Mouse (Mus musculus) ES-Bruce4 (cell line): ENCODE results near the gene Naa15. TPM values are rescaled to one million over a fixed set of nuclear protein-coding genes. Genes with fewer than 3 reads are reported as not detected.

Experiments used
- H3K27ac ChIP-seq: 2 replicates; pipeline ENCODE4 v1.5.1; 2012; ENCODE audit warnings: low read length, inconsistent platforms; ENCODE audit not compliant: insufficient read depth
- H3K27me3 ChIP-seq: 2 replicates; pipeline ENCODE4 v1.6.1; 2012; ENCODE audit warnings: mild to moderate bottlenecking, low read length, inconsistent platforms; ENCODE audit not compliant: control insufficient read depth, poor library complexity, insufficient read depth, severe bottlenecking
- H3K36me3 ChIP-seq: 2 replicates; pipeline ENCODE4 v1.6.1; 2012; ENCODE audit warnings: inconsistent platforms, mild to moderate bottlenecking, low read length, moderate library complexity; ENCODE audit not compliant: control insufficient read depth, poor library complexity, insufficient read depth, severe bottlenecking
- H3K4me1 ChIP-seq: one replicate; pipeline ENCODE4 v1.8.1; 2011; ENCODE audit warnings: low read length; ENCODE audit not compliant: control insufficient read depth, insufficient read depth
- H3K4me3 ChIP-seq: 2 replicates; pipeline ENCODE4 v1.5.1; 2011; ENCODE audit warnings: low read depth, mild to moderate bottlenecking, low read length
- H3K9ac ChIP-seq: 2 replicates; pipeline ENCODE4 v1.6.1; 2012; ENCODE audit warnings: low read depth, mild to moderate bottlenecking, inconsistent platforms; ENCODE audit not compliant: poor library complexity, severe bottlenecking
- H3K9me3 ChIP-seq: replicated peaks from 2 replicates; pipeline ENCODE4 v1.6.1; 2012; ENCODE audit warnings: mild to moderate bottlenecking, low read length, inconsistent platforms; ENCODE audit not compliant: control insufficient read depth, poor library complexity, insufficient read depth, severe bottlenecking
- CTCF ChIP-seq: IDR thresholded peaks from one replicate; pipeline ENCODE4 v1.8.1; 2011; ENCODE audit warnings: low read depth, low read length
- EP300 ChIP-seq: IDR thresholded peaks from 2 replicates; pipeline ENCODE4 v1.6.1; 2011; ENCODE audit warnings: low read depth, low read length; ENCODE audit not compliant: insufficient read depth
- POLR2A ChIP-seq: IDR thresholded peaks from one replicate; pipeline ENCODE4 v1.8.1; 2011; ENCODE audit warnings: low read length; ENCODE audit not compliant: insufficient read depth
- polyA plus RNA-seq: library from polyadenylated mRNA; stranded (reverse); fragments of >200 nt; gene quantifications from 2 replicates; pipeline ENCODE4 v1.2.4, GENCODE M21; 2011; ENCODE audit warnings: low read depth; ENCODE audit not compliant: missing spikeins, insufficient read depth, insufficient read length

The Naa15 gene
- polyA plus RNA-seq, 1 experiment = 197 TPM

GRCm38 (mm10) chr3:51481881-51482280 lies 66.9 kb downstream of the Naa15 start:
- Histone ChIP-seq H3K9me3 (no peaks in the 10 kb centered on the region), H3K4me3 (no peak overlapping the region), H3K4me1 (no peaks in the 10 kb centered on the region), H3K36me3 (no peaks in the 10 kb centered on the region), H3K27ac (no peak overlapping the region), H3K27me3 (no peaks in the 10 kb centered on the region), H3K9ac (no peak overlapping the region)
- no peak for TF ChIP-seq EP300
- no peak for TF ChIP-seq POLR2A
- no peak for TF ChIP-seq CTCF

- Histone ChIP-seq H3K9me3 (no peaks in the 10 kb centered on the region), H3K4me3 (no peak overlapping the region), H3K36me3 (no peaks in the 10 kb centered on the region), H3K27ac (no peak overlapping the region), H3K9ac (peak overlapping the region; percentile 76), H3K4me1 (no peaks in the 10 kb centered on the region), H3K27me3 (no peaks in the 10 kb centered on the region)
- TF ChIP-seq EP300 = no peak
- TF ChIP-seq POLR2A = no peak
- TF ChIP-seq CTCF = no peak
Measured at GRCm38 (mm10) chr3:51482781-51483180, 67.8 kb downstream of the Naa15 start.

- no peaks in the 10 kb centered on the region for H3K9me3 ChIP-seq
- H3K4me3 ChIP-seq = peak within 1 kb of the TSS; percentile 84
- TF ChIP-seq POLR2A = peak; percentile 93
- no peak for TF ChIP-seq CTCF
- 0 out of 2 replicates have a peak, but pooled peaks have one; percentile 69 for TF ChIP-seq EP300
- no peaks in the 10 kb centered on the region for H3K36me3 ChIP-seq
- no peaks in the 10 kb centered on the region for H3K4me1 ChIP-seq
- peak within 1 kb of the TSS; percentile 76 for H3K9ac ChIP-seq
- no peaks in the 10 kb centered on the region for H3K27me3 ChIP-seq
- H3K27ac ChIP-seq = peak within 1 kb of the TSS; percentile 31; the same call in 1 of the 2 replicates
Measured at GRCm38 (mm10) chr3:51483741-51484359, 68.9 kb downstream of the Naa15 start, which contains the start of gene Rab33b. Gene Rab33b (plus strand): TSS chr3:51483920.

GRCm38 (mm10) chr3:51484370-51484769 lies 69.4 kb downstream of the Naa15 start:
- TF ChIP-seq CTCF = no peak
- no peak for TF ChIP-seq EP300
- no peak for TF ChIP-seq POLR2A
- Histone ChIP-seq H3K27ac (no peak overlapping the region), H3K9ac (peak overlapping the region; percentile 57)

GRCm38 (mm10) chr3:51485347-51485746 lies 70.4 kb downstream of the Naa15 start:
- no peaks in the 10 kb centered on the region for H3K27me3 ChIP-seq
- H3K36me3 ChIP-seq = no peaks in the 10 kb centered on the region
- no peak overlapping the region for H3K9ac ChIP-seq
- no peak for TF ChIP-seq CTCF
- TF ChIP-seq EP300 = no peak
- TF ChIP-seq POLR2A = no peak
- no peaks in the 10 kb centered on the region for H3K9me3 ChIP-seq
- H3K27ac ChIP-seq = no peak overlapping the region
- no peaks in the 10 kb centered on the region for H3K4me1 ChIP-seq
- no peak overlapping the region for H3K4me3 ChIP-seq

More at GRCm38 (mm10) chr3:51484370-51484769, 69.4 kb downstream of the Naa15 start:
- Histone ChIP-seq H3K4me1 (no peaks in the 10 kb centered on the region), H3K4me3 (peak overlapping the region; percentile 84), H3K27me3 (no peaks in the 10 kb centered on the region), H3K9me3 (no peaks in the 10 kb centered on the region), H3K36me3 (no peaks in the 10 kb centered on the region)

- H3K36me3 ChIP-seq = no peaks in the 10 kb centered on the region
- no peaks in the 10 kb centered on the region for H3K9me3 ChIP-seq
- H3K4me1 ChIP-seq = no peaks in the 10 kb centered on the region
- H3K9ac ChIP-seq = no peak overlapping the region
- TF ChIP-seq CTCF (no peak), EP300 (no peak), POLR2A (no peak)
- H3K27ac ChIP-seq = no peak overlapping the region
- H3K4me3 ChIP-seq = no peak overlapping the region
- no peaks in the 10 kb centered on the region for H3K27me3 ChIP-seq
Measured at GRCm38 (mm10) chr3:51486491-51487195, 71.7 kb downstream of the Naa15 start.
